Mouse (Mus musculus): ENCODE results near the gene Nrip3. TPM values are rescaled to one million over a fixed set of nuclear protein-coding genes. Genes with fewer than 3 reads are reported as not detected.

Nrip3 gene
- polyA plus RNA-seq, 1 experiment from 2014 or later: 1.2 TPM

DNA sequence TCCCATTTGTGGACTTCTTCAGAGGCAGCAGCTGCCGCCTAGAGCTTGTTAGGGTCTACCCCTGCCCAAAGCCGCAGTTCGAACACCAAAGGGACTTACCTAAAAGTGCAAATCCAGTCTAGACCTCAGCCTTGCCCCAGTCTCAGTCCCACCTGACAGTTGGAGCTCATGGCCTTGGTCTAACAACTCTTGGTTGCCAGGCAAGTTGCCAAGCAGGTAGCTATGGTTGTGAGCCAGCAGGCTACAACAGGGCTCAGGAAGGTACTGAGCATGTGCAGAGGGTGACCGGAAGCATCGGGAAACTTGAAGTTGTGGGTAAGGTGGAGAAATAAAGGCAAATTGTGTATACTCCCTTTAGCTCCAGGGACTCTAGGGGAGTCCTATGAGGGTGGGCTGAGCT lies 58.1 kb downstream of the Nrip3 start, which contains the start of gene BC051019:
Gene BC051019, minus strand, starts transcription at position 154 of the 400 bp plus-strand sequence.
- Histone ChIP-seq H3K27ac (ENCODE audit: low read length) (no peak within 1 kb of the TSS), H3K4me3 (replicated peaks; ENCODE audit: low read length) (no peak within 1 kb of the TSS), H3K9me3 (replicated peaks; ENCODE audit: control insufficient read depth, low read length) (no peaks in the 10 kb centered on the region), H3K4me1 (ENCODE audit: control insufficient read depth, insufficient read depth, low read length) (no peaks in the 10 kb centered on the region), H3K9ac (ENCODE audit: low read length) (peak within 1 kb of the TSS; percentile 20; the same call in 1 of the 2 replicates), H3K36me3 (ENCODE audit: control insufficient read depth, insufficient read depth, low read length) (no peaks in the 10 kb centered on the region), H3K4me2 (ENCODE audit: low read depth, low read length) (no peak within 1 kb of the TSS), H3K27me3 (ENCODE audit: control insufficient read depth, insufficient read depth, low read length) (no peaks in the 10 kb centered on the region)
- 91% methylated on average over 5 of the region's 5 CpGs for WGBS
- no peak for ATAC-seq (ENCODE audit: insufficient read depth, low FRiP score)

DNA sequence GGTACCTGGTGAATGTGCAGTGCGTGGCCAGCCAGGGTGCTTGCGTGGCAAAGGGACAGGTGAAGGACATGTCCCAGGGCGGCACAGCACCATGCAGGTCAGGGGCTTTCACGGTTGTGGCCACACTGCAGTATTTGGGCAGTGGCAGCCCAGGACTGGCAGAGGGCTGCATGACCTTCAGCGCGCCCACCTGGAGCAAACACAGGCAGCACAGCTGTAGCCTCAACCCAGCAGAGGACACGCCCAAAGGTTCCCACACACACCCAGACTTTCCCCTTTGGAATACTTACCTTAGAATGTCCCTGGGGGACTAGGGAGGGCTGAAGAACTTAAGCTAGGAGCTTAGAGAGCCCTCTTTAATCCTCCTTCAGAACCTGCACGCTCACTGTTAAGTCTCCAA lies 58.7 kb downstream of the Nrip3 start:
- Histone ChIP-seq H3K9me3 (replicated peaks; ENCODE audit: control insufficient read depth, low read length) (no peaks in the 10 kb centered on the region), H3K27me3 (ENCODE audit: control insufficient read depth, insufficient read depth, low read length) (no peaks in the 10 kb centered on the region), H3K4me2 (ENCODE audit: low read depth, low read length) (no peak overlapping the region), H3K4me3 (replicated peaks; ENCODE audit: low read length) (no peak overlapping the region), H3K9ac (ENCODE audit: low read length) (no peak overlapping the region), H3K36me3 (ENCODE audit: control insufficient read depth, insufficient read depth, low read length) (no peaks in the 10 kb centered on the region), H3K4me1 (ENCODE audit: control insufficient read depth, insufficient read depth, low read length) (no peaks in the 10 kb centered on the region), H3K27ac (ENCODE audit: low read length) (no peak overlapping the region)
- WGBS: 76% methylated on average over 8 of the region's 8 CpGs
- ATAC-seq (ENCODE audit: insufficient read depth, low FRiP score): peak; percentile 63; the same call in 1 of the 2 replicates

- WGBS: over 99% methylated on average over 2 of the region's 2 CpGs
- no peaks in the 10 kb centered on the region for H3K4me1 ChIP-seq (ENCODE audit: control insufficient read depth, insufficient read depth, low read length)
- no peaks in the 10 kb centered on the region for H3K36me3 ChIP-seq (ENCODE audit: control insufficient read depth, insufficient read depth, low read length)
- no peak overlapping the region for H3K4me3 ChIP-seq (replicated peaks; ENCODE audit: low read length)
- no peak overlapping the region for H3K27ac ChIP-seq (ENCODE audit: low read length)
- no peak for ATAC-seq (ENCODE audit: insufficient read depth, low FRiP score)
- H3K4me2 ChIP-seq (ENCODE audit: low read depth, low read length): no peak overlapping the region
- no peak overlapping the region for H3K9ac ChIP-seq (ENCODE audit: low read length)
- H3K27me3 ChIP-seq (ENCODE audit: control insufficient read depth, insufficient read depth, low read length): no peaks in the 10 kb centered on the region
- no peaks in the 10 kb centered on the region for H3K9me3 ChIP-seq (replicated peaks; ENCODE audit: control insufficient read depth, low read length)
Observed at GRCm38 (mm10) chr7:109722618-109723017, 59.2 kb downstream of the Nrip3 start.

- H3K36me3 ChIP-seq (ENCODE audit: control insufficient read depth, insufficient read depth, low read length): no peaks in the 10 kb centered on the region
- H3K9me3 ChIP-seq (replicated peaks; ENCODE audit: control insufficient read depth, low read length): no peaks in the 10 kb centered on the region
- 66% methylated on average over 9 of the region's 9 CpGs for WGBS
- no peaks in the 10 kb centered on the region for H3K27me3 ChIP-seq (ENCODE audit: control insufficient read depth, insufficient read depth, low read length)
- H3K9ac ChIP-seq (ENCODE audit: low read length): no peak overlapping the region
- no peaks in the 10 kb centered on the region for H3K4me1 ChIP-seq (ENCODE audit: control insufficient read depth, insufficient read depth, low read length)
- H3K4me3 ChIP-seq (replicated peaks; ENCODE audit: low read length): no peak overlapping the region
- ATAC-seq (ENCODE audit: insufficient read depth, low FRiP score): no peak
- no peak overlapping the region for H3K4me2 ChIP-seq (ENCODE audit: low read depth, low read length)
- H3K27ac ChIP-seq (ENCODE audit: low read length): no peak overlapping the region
Observed at GRCm38 (mm10) chr7:109719286-109719685, 62.5 kb downstream of the Nrip3 start.

DNA sequence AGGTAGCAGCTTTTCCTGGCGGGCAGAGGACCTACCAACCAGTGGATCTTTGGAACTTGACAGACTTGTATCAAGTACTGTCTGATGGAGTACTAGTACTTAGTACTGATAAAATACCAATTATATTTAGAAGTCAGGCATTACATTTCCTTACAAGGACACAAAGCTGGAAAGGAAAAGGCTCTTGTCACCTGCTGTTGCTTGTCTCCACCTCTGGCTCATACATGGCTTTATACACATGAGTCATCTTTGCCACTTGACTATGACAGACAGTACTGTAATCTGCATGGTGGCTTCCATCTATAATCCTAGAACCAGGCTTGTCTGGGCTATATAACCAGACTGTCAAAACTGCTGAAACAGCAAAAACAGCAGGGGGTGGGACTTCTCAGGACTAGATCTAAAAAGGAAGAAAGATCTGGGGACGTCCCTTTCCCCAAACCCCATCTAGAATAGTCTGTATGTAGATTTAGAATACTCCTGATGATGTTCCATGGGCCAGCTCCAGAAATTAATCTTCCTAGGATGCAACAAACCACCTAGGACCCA lies 68.3 kb downstream of the Nrip3 start:
- Histone ChIP-seq H3K4me2 (ENCODE audit: low read depth, low read length) (no peak overlapping the region), H3K4me1 (ENCODE audit: control insufficient read depth, insufficient read depth, low read length) (peaks cover 4% of the 10 kb centered on the region), H3K27me3 (ENCODE audit: control insufficient read depth, insufficient read depth, low read length) (no peaks in the 10 kb centered on the region), H3K9me3 (replicated peaks; ENCODE audit: control insufficient read depth, low read length) (no peaks in the 10 kb centered on the region), H3K9ac (ENCODE audit: low read length) (no peak overlapping the region), H3K4me3 (replicated peaks; ENCODE audit: low read length) (no peak overlapping the region), H3K36me3 (ENCODE audit: control insufficient read depth, insufficient read depth, low read length) (peaks cover 3% of the 10 kb centered on the region; the same call in 1 of the 2 replicates), H3K27ac (ENCODE audit: low read length) (no peak overlapping the region)
- ATAC-seq (ENCODE audit: insufficient read depth, low FRiP score): no peak
- WGBS: 88% methylated on average over 2 of the region's 2 CpGs

GRCm38 (mm10) chr7:109712198-109712597 lies 69.6 kb downstream of the Nrip3 start:
- Histone ChIP-seq H3K9me3 (replicated peaks; ENCODE audit: control insufficient read depth, low read length) (no peaks in the 10 kb centered on the region), H3K36me3 (ENCODE audit: control insufficient read depth, insufficient read depth, low read length) (peaks cover 7% of the 10 kb centered on the region; the same call in 1 of the 2 replicates), H3K4me2 (ENCODE audit: low read depth, low read length) (no peak overlapping the region), H3K9ac (ENCODE audit: low read length) (no peak overlapping the region), H3K27ac (ENCODE audit: low read length) (no peak overlapping the region), H3K4me3 (replicated peaks; ENCODE audit: low read length) (no peak overlapping the region), H3K4me1 (ENCODE audit: control insufficient read depth, insufficient read depth, low read length) (peaks cover 10% of the 10 kb centered on the region), H3K27me3 (ENCODE audit: control insufficient read depth, insufficient read depth, low read length) (no peaks in the 10 kb centered on the region)
- ATAC-seq (ENCODE audit: insufficient read depth, low FRiP score): no peak
- 91% methylated on average over 7 of the region's 7 CpGs for WGBS

DNA sequence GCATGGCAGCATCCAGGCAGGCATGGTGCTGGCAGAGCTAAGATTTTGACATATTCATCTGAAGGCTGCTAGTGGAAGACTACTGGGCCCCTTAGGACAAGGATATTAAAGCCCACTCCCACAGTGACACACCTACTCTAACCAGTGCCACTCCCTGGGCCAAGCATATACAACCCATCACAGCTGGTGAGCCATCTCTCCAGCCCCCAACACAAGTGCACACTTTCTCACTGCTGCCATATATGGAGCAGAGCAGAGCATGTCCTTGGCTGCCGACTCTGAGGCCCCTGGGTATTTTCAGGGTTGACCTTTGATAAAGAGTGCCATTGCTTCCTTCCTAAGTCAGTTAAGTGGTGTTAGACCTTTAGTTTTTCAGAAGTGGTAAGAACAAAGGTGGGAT lies 71.8 kb downstream of the Nrip3 start:
- ATAC-seq (ENCODE audit: insufficient read depth, low FRiP score): no peak
- Histone ChIP-seq H3K27me3 (ENCODE audit: control insufficient read depth, insufficient read depth, low read length) (no peaks in the 10 kb centered on the region), H3K4me2 (ENCODE audit: low read depth, low read length) (no peak overlapping the region), H3K4me3 (replicated peaks; ENCODE audit: low read length) (no peak overlapping the region), H3K4me1 (ENCODE audit: control insufficient read depth, insufficient read depth, low read length) (peaks cover 18% of the 10 kb centered on the region), H3K36me3 (ENCODE audit: control insufficient read depth, insufficient read depth, low read length) (peaks cover 7% of the 10 kb centered on the region; the same call in 1 of the 2 replicates), H3K27ac (ENCODE audit: low read length) (no peak overlapping the region; the same call in 1 of the 2 replicates), H3K9ac (ENCODE audit: low read length) (no peak overlapping the region), H3K9me3 (replicated peaks; ENCODE audit: control insufficient read depth, low read length) (no peaks in the 10 kb centered on the region)
- 47% methylated on average over 1 of the region's 1 CpGs for WGBS

- H3K4me3 ChIP-seq (replicated peaks; ENCODE audit: low read length): no peak overlapping the region
- H3K36me3 ChIP-seq (ENCODE audit: control insufficient read depth, insufficient read depth, low read length): peaks cover 7% of the 10 kb centered on the region; the same call in 1 of the 2 replicates
- no peaks in the 10 kb centered on the region for H3K9me3 ChIP-seq (replicated peaks; ENCODE audit: control insufficient read depth, low read length)
- 20% methylated on average over 3 of the region's 3 CpGs for WGBS
- no peak overlapping the region for H3K9ac ChIP-seq (ENCODE audit: low read length)
- peak; percentile 42; the same call in 1 of the 2 replicates for ATAC-seq (ENCODE audit: insufficient read depth, low FRiP score)
- peaks cover 26% of the 10 kb centered on the region for H3K4me1 ChIP-seq (ENCODE audit: control insufficient read depth, insufficient read depth, low read length)
- no peaks in the 10 kb centered on the region for H3K27me3 ChIP-seq (ENCODE audit: control insufficient read depth, insufficient read depth, low read length)
- no peak overlapping the region for H3K4me2 ChIP-seq (ENCODE audit: low read depth, low read length)
- H3K27ac ChIP-seq (ENCODE audit: low read length): peak overlapping the region; percentile 74
Observed at GRCm38 (mm10) chr7:109708961-109709382, 72.9 kb downstream of the Nrip3 start.
